28 mouse cellular contexts compared by ENCODE assay signal in genomic region chr3:27439704-27440103, GRCm38 (mm10).
DNase-seq lines count a peak whose midpoint lies in the region; ATAC-seq and TF ChIP-seq lines count a peak whose summit lies in the region.
"Had no signal": no experiment of that assay in that cellular context is flagged by ENCODE, and none has a peak within 500 bp of the region (broad histone marks: within the 10 kb centered on the region; RNA-seq: fewer than 3 reads in every experiment).

No protein-coding gene starts in this region.

- H3K4me2 ChIP-seq in midbrain, embryonic 13.5 days (replicated peaks): no peak overlapping the region
- H3K4me2 ChIP-seq in myocyte (ENCODE audit: low read depth): no peak overlapping the region
- H3K4me2 ChIP-seq: forebrain, embryonic 15.5 days; heart, embryonic 13.5 days; kidney, embryonic 15.5 days; limb, embryonic 12.5 days; neural tube, embryonic 13.5 days had no signal

- no peak for TF ChIP-seq POLR2A in myocyte (IDR thresholded peaks at IDR 0.05; ENCODE audit: insufficient read length, low read depth)

- peak; percentile 31 for DNase-seq in embryo, embryonic 10 days (ENCODE audit: low spot score)
- DNase-seq in embryo, embryonic 10.5 days (ENCODE audit: low spot score): no peak
- DNase-seq in midbrain, embryonic 10.5 days (ENCODE audit: low spot score): no peak
- DNase-seq in gastrocnemius, postnatal 4 days (ENCODE audit: low spot score in 2 of 2): no peak
- DNase-seq: adrenal gland, postnatal 10 days; cerebellum, adult 11 months; cerebellum, adult 9-10 months; cerebellum, postnatal 36 days; gastrocnemius, postnatal 36 days; heart, postnatal 10 days; kidney, adult 18-20 months; kidney, postnatal 25 days; lung, postnatal 14 days; right cerebral cortex, postnatal 4 days; thymus, postnatal 14 days had no signal

- peaks cover 14% of the 10 kb centered on the region for H3K4me1 ChIP-seq in midbrain, embryonic 10.5 days
- no peaks in the 10 kb centered on the region for H3K4me1 ChIP-seq in midbrain, embryonic 13.5 days (replicated peaks)
- H3K4me1 ChIP-seq: forebrain, embryonic 15.5 days; neural tube, embryonic 13.5 days had no signal

- peak overlapping the region; percentile 33; the same call in 1 of the 2 replicates for H3K27ac ChIP-seq in midbrain, embryonic 10.5 days (replicated peaks)
- H3K27ac ChIP-seq in midbrain, embryonic 13.5 days: no peak overlapping the region
- H3K27ac ChIP-seq: forebrain, embryonic 10.5 days; forebrain, embryonic 15.5 days; heart, embryonic 13.5 days; kidney, embryonic 15.5 days; left cerebral cortex, adult 2 months; limb, embryonic 12.5 days; neural tube, embryonic 13.5 days had no signal

- H3K9ac ChIP-seq in midbrain, embryonic 13.5 days (replicated peaks): no peak overlapping the region
- H3K9ac ChIP-seq: forebrain, embryonic 15.5 days; heart, embryonic 13.5 days; kidney, embryonic 15.5 days; limb, embryonic 12.5 days; neural tube, embryonic 13.5 days had no signal

- 79% methylated on average over 16 of the region's 16 CpGs for WGBS in midbrain, embryonic 10.5 days
- 74% methylated on average over 16 of the region's 16 CpGs for WGBS in midbrain, embryonic 13.5 days

- H3K9me3 ChIP-seq in midbrain, embryonic 10.5 days (replicated peaks): no peaks in the 10 kb centered on the region
- H3K9me3 ChIP-seq in midbrain, embryonic 13.5 days: no peaks in the 10 kb centered on the region
- H3K9me3 ChIP-seq: forebrain, embryonic 10.5 days; forebrain, embryonic 15.5 days; G1E; heart, embryonic 13.5 days; kidney, embryonic 15.5 days; limb, embryonic 12.5 days; neural tube, embryonic 13.5 days had no signal

- peaks cover 27% of the 10 kb centered on the region for H3K36me3 ChIP-seq in midbrain, embryonic 10.5 days
- 0 out of 2 replicates have a peak, but pooled peaks cover 3% of the 10 kb centered on the region for H3K36me3 ChIP-seq in midbrain, embryonic 13.5 days
- H3K36me3 ChIP-seq in myocyte (ENCODE audit: control insufficient read depth, insufficient read depth): peaks cover 48% of the 10 kb centered on the region
- H3K36me3 ChIP-seq: forebrain, embryonic 15.5 days; G1E had no signal

- H3K27me3 ChIP-seq in midbrain, embryonic 10.5 days (ENCODE audit: low read depth, poor library complexity, severe bottlenecking): no peaks in the 10 kb centered on the region
- no peaks in the 10 kb centered on the region for H3K27me3 ChIP-seq in midbrain, embryonic 13.5 days
- H3K27me3 ChIP-seq in myocyte (ENCODE audit: control insufficient read depth, insufficient read depth, insufficient read length): no peaks in the 10 kb centered on the region
- H3K27me3 ChIP-seq: forebrain, embryonic 15.5 days; heart, embryonic 13.5 days; kidney, embryonic 15.5 days; limb, embryonic 12.5 days; neural tube, embryonic 13.5 days had no signal

- no peak for ATAC-seq in midbrain, embryonic 13.5 days
- no peak for ATAC-seq in erythroid progenitor cell, adult 5-6 weeks (replicated peaks; ENCODE audit: low FRiP score, poor library complexity, severe bottlenecking)
- ATAC-seq: forebrain, embryonic 15.5 days; hindbrain, embryonic 16.5 days; midbrain, embryonic 16.5 days had no signal

- H3K4me3 ChIP-seq in midbrain, embryonic 10.5 days: no peak overlapping the region
- H3K4me3 ChIP-seq in midbrain, embryonic 13.5 days (replicated peaks): no peak overlapping the region
- no peak overlapping the region for H3K4me3 ChIP-seq in myocyte
- H3K4me3 ChIP-seq: forebrain, embryonic 10.5 days; forebrain, embryonic 15.5 days; heart, embryonic 13.5 days; kidney, embryonic 15.5 days; left cerebral cortex, adult 2 months; limb, embryonic 12.5 days; neural tube, embryonic 13.5 days had no signal

- no peak overlapping the region for H3ac ChIP-seq in myocyte (ENCODE audit: control insufficient read depth, insufficient read length)

- H3K79me2 ChIP-seq in myocyte (ENCODE audit: control insufficient read depth, insufficient read depth): no peaks in the 10 kb centered on the region

TF ChIP-seq in myocyte, 11 proteins besides CTCF, POLR2A, EP300 and RAD21:
- TF ChIP-seq POLR2AphosphoS2 (IDR thresholded peaks at IDR 0.05; ENCODE audit: insufficient read length, low read depth) (peak; percentile 61), CEBPB (IDR thresholded peaks at IDR 0.05; ENCODE audit: insufficient read depth, poor library complexity, severe bottlenecking) (no peak)
